Mouse (Mus musculus) CH12.LX (cell line): Measurements from ENCODE around the gene C1qtnf5.

Experiments used
- CHD2 ChIP-seq: IDR thresholded peaks from 2 replicates; pipeline ENCODE4 v1.6.1; 2011; ENCODE audit warnings: low read length, improper control_type of control experiment
- CTCF ChIP-seq, 2 experiments: IDR thresholded peaks in 1 of 2; conservative IDR thresholded peaks in 1 of 2; 2 replicates each; pipeline ENCODE4 v1.5.1; 2011 to 2012; ENCODE audit warnings: low read depth in 2 of 2, low read length in 2 of 2, improper control_type of control experiment in 1 of 2, inconsistent platforms in 1 of 2, mild to moderate bottlenecking in 1 of 2, moderate library complexity in 1 of 2
- EP300 ChIP-seq: IDR thresholded peaks from 2 replicates; pipeline ENCODE4 v1.6.1; 2011; ENCODE audit warnings: low read length, improper control_type of control experiment
- HCFC1 ChIP-seq: IDR thresholded peaks from 2 replicates; pipeline ENCODE4 v1.6.1; 2012; ENCODE audit warnings: low read depth, mild to moderate bottlenecking, inconsistent platforms, low read length, improper control_type of control experiment
- MAZ ChIP-seq: IDR thresholded peaks from 2 replicates; pipeline ENCODE4 v1.6.1; 2012; ENCODE audit warnings: low read depth, mild to moderate bottlenecking, inconsistent platforms, low read length, improper control_type of control experiment, moderate library complexity
- NRF1 ChIP-seq: IDR thresholded peaks from 2 replicates; pipeline ENCODE4 v1.6.1; 2014; ENCODE audit warnings: low read depth, mild to moderate bottlenecking, inconsistent platforms, low read length, improper control_type of control experiment, moderate library complexity
- POLR2A ChIP-seq: IDR thresholded peaks from 2 replicates; pipeline ENCODE4 v1.6.1; 2011; ENCODE audit warnings: low read depth, mild to moderate bottlenecking, improper control_type of control experiment, low read length
- UBTF ChIP-seq: IDR thresholded peaks from 2 replicates; pipeline ENCODE4 v1.6.1; 2012; ENCODE audit warnings: low read depth, mild to moderate bottlenecking, inconsistent platforms, low read length, improper control_type of control experiment, moderate library complexity
- ZMIZ1 ChIP-seq: IDR thresholded peaks from 2 replicates; pipeline ENCODE4 v1.6.1; 2012; ENCODE audit warnings: low read depth, mild to moderate bottlenecking, inconsistent platforms, low read length, improper control_type of control experiment
- ZNF384 ChIP-seq: IDR thresholded peaks from 2 replicates; pipeline ENCODE4 v1.6.1; 2012; ENCODE audit warnings: low read depth, low read length, improper control_type of control experiment, inconsistent platforms

- no peak for TF ChIP-seq ZNF384
- no peak for TF ChIP-seq POLR2A
- TF ChIP-seq MAZ: no peak
- no peak for TF ChIP-seq NRF1
- TF ChIP-seq CTCF (conservative IDR thresholded peaks at IDR 0.05 in 1 of 2, IDR thresholded peaks at IDR 0.05 in 1 of 2; ENCODE audit: low read depth in 2 of 2, low read length in 2 of 2): no peak
- no peak for TF ChIP-seq ZMIZ1
- no peak for TF ChIP-seq CHD2
- TF ChIP-seq HCFC1: no peak
- no peak for TF ChIP-seq EP300
- TF ChIP-seq UBTF: no peak
Observed at GRCm38 (mm10) chr9:44075996-44076763, 30.9 kb upstream of the C1qtnf5 start.
